Mouse (Mus musculus): ENCODE results near the gene Mrps12. TPM values are rescaled to one million over a fixed set of nuclear protein-coding genes. Genes with fewer than 3 reads are reported as not detected.

The Mrps12 gene
- polyA plus RNA-seq, 1 experiment from 2014 or later, result 126 TPM

DNA sequence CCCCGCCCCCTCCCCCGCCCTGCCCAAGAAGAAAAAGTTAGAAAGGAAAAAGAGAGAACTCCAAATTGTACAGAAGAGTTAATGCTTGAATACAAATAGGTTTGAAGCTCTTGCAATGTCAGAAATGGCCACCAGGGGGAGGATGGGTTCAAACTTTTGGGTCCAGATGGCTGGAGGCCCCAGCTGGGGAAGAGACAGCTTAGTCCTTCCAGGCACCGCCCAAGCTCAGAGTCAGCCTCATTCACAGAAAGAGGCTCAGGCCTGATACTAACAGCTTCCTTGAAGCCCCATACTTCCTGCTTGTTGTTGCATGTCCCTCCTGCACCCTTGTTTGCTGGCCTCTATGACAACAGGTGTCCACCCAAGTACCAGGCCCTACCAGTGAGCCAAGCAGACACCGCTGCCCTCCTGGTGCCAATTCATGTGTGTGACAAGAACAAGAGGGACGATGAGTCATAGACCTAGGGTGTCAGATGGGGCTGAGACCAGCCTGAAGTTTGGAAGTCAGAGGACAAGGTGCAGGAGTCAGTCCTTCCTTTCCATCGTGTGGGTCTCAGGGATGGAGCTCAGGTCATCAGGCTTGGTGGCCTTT is 38.5 kb upstream of the Mrps12 start:
- Histone ChIP-seq H3K36me3 (ENCODE audit: control insufficient read depth, insufficient read depth, low read length) (no peaks in the 10 kb centered on the region), H3K27me3 (ENCODE audit: control insufficient read depth, insufficient read depth, low read length) (no peaks in the 10 kb centered on the region), H3K4me1 (ENCODE audit: control insufficient read depth, insufficient read depth, low read length) (no peaks in the 10 kb centered on the region; the same call in 1 of the 2 replicates), H3K9me3 (ENCODE audit: control insufficient read depth, low read length) (no peaks in the 10 kb centered on the region), H3K9ac (replicated peaks; ENCODE audit: low read depth, low read length) (no peak overlapping the region), H3K4me2 (ENCODE audit: low read depth, low read length) (no peak overlapping the region), H3K27ac (ENCODE audit: low read depth, low read length) (no peak overlapping the region), H3K4me3 (ENCODE audit: low read depth, low read length) (no peak overlapping the region)
- ATAC-seq (ENCODE audit: low read depth), result peak; percentile 50; the same call in 1 of the 2 replicates
- 46% methylated on average over 6 of the region's 6 CpGs for WGBS

GRCm38 (mm10) chr7:28778825-28779224 is 37.2 kb upstream of the Mrps12 start:
- H3K4me1 ChIP-seq (ENCODE audit: control insufficient read depth, insufficient read depth, low read length), result no peaks in the 10 kb centered on the region; the same call in 1 of the 2 replicates
- WGBS, result 87% methylated on average over 9 of the region's 9 CpGs
- no peak overlapping the region for H3K9ac ChIP-seq (replicated peaks; ENCODE audit: low read depth, low read length)
- H3K4me2 ChIP-seq (ENCODE audit: low read depth, low read length), result no peak overlapping the region
- no peak for ATAC-seq (ENCODE audit: low read depth)
- no peaks in the 10 kb centered on the region; the same call in 1 of the 2 replicates for H3K36me3 ChIP-seq (ENCODE audit: control insufficient read depth, insufficient read depth, low read length)
- H3K27me3 ChIP-seq (ENCODE audit: control insufficient read depth, insufficient read depth, low read length), result no peaks in the 10 kb centered on the region
- H3K9me3 ChIP-seq (ENCODE audit: control insufficient read depth, low read length), result no peaks in the 10 kb centered on the region
- H3K27ac ChIP-seq (ENCODE audit: low read depth, low read length), result no peak overlapping the region
- no peak overlapping the region for H3K4me3 ChIP-seq (ENCODE audit: low read depth, low read length)

- WGBS, result 79% methylated on average over 7 of the region's 7 CpGs
- no peaks in the 10 kb centered on the region for H3K4me1 ChIP-seq (ENCODE audit: control insufficient read depth, insufficient read depth, low read length)
Observed at GRCm38 (mm10) chr7:28775129-28775528, 33.5 kb upstream of the Mrps12 start.

GRCm38 (mm10) chr7:28774164-28774563 is 32.5 kb upstream of the Mrps12 start:
- Histone ChIP-seq H3K4me2 (ENCODE audit: low read depth, low read length) (no peak overlapping the region), H3K27ac (ENCODE audit: low read depth, low read length) (peak overlapping the region; percentile 34), H3K9ac (replicated peaks; ENCODE audit: low read depth, low read length) (no peak overlapping the region), H3K4me3 (ENCODE audit: low read depth, low read length) (no peak overlapping the region), H3K9me3 (ENCODE audit: control insufficient read depth, low read length) (no peaks in the 10 kb centered on the region), H3K27me3 (ENCODE audit: control insufficient read depth, insufficient read depth, low read length) (no peaks in the 10 kb centered on the region), H3K4me1 (ENCODE audit: control insufficient read depth, insufficient read depth, low read length) (no peaks in the 10 kb centered on the region), H3K36me3 (ENCODE audit: control insufficient read depth, insufficient read depth, low read length) (peaks cover 4% of the 10 kb centered on the region)
- WGBS, result 40% methylated on average over 12 of the region's 12 CpGs
- 0 out of 2 replicates have a peak, but pooled peaks have one; percentile 28 for ATAC-seq (ENCODE audit: low read depth)

More at GRCm38 (mm10) chr7:28775129-28775528, 33.5 kb upstream of the Mrps12 start:
- ATAC-seq (ENCODE audit: low read depth), result peak; percentile 47; the same call in 1 of the 2 replicates
- no peak overlapping the region for H3K4me3 ChIP-seq (ENCODE audit: low read depth, low read length)
- H3K36me3 ChIP-seq (ENCODE audit: control insufficient read depth, insufficient read depth, low read length), result peaks cover 4% of the 10 kb centered on the region
- H3K27me3 ChIP-seq (ENCODE audit: control insufficient read depth, insufficient read depth, low read length), result no peaks in the 10 kb centered on the region
- H3K9me3 ChIP-seq (ENCODE audit: control insufficient read depth, low read length), result no peaks in the 10 kb centered on the region
- H3K9ac ChIP-seq (replicated peaks; ENCODE audit: low read depth, low read length), result no peak overlapping the region
- H3K4me2 ChIP-seq (ENCODE audit: low read depth, low read length), result no peak overlapping the region
- H3K27ac ChIP-seq (ENCODE audit: low read depth, low read length), result no peak overlapping the region

- no peaks in the 10 kb centered on the region for H3K27me3 ChIP-seq (ENCODE audit: control insufficient read depth, insufficient read depth, low read length)
- H3K36me3 ChIP-seq (ENCODE audit: control insufficient read depth, insufficient read depth, low read length), result peaks cover 4% of the 10 kb centered on the region
- no peaks in the 10 kb centered on the region for H3K4me1 ChIP-seq (ENCODE audit: control insufficient read depth, insufficient read depth, low read length)
- H3K27ac ChIP-seq (ENCODE audit: low read depth, low read length), result no peak overlapping the region
- 79% methylated on average over 3 of the region's 3 CpGs for WGBS
- H3K9ac ChIP-seq (replicated peaks; ENCODE audit: low read depth, low read length), result no peak overlapping the region
- no peak overlapping the region for H3K4me3 ChIP-seq (ENCODE audit: low read depth, low read length)
- H3K4me2 ChIP-seq (ENCODE audit: low read depth, low read length), result no peak overlapping the region
- H3K9me3 ChIP-seq (ENCODE audit: control insufficient read depth, low read length), result no peaks in the 10 kb centered on the region
- ATAC-seq (ENCODE audit: low read depth), result no peak
Observed at GRCm38 (mm10) chr7:28773163-28773562, 31.5 kb upstream of the Mrps12 start.

GRCm38 (mm10) chr7:28771867-28772266 is 30.2 kb upstream of the Mrps12 start:
- no peak overlapping the region for H3K27ac ChIP-seq (ENCODE audit: low read depth, low read length)
- H3K36me3 ChIP-seq (ENCODE audit: control insufficient read depth, insufficient read depth, low read length), result peaks cover 4% of the 10 kb centered on the region
- peaks cover 9% of the 10 kb centered on the region for H3K4me1 ChIP-seq (ENCODE audit: control insufficient read depth, insufficient read depth, low read length)
- WGBS, result 94% methylated on average over 11 of the region's 11 CpGs
- H3K9ac ChIP-seq (replicated peaks; ENCODE audit: low read depth, low read length), result no peak overlapping the region
- no peaks in the 10 kb centered on the region for H3K9me3 ChIP-seq (ENCODE audit: control insufficient read depth, low read length)
- no peaks in the 10 kb centered on the region for H3K27me3 ChIP-seq (ENCODE audit: control insufficient read depth, insufficient read depth, low read length)
- no peak overlapping the region for H3K4me3 ChIP-seq (ENCODE audit: low read depth, low read length)
- no peak for ATAC-seq (ENCODE audit: low read depth)
- H3K4me2 ChIP-seq (ENCODE audit: low read depth, low read length), result no peak overlapping the region

GRCm38 (mm10) chr7:28770309-28770708 is 28.7 kb upstream of the Mrps12 start:
- no peaks in the 10 kb centered on the region for H3K27me3 ChIP-seq (ENCODE audit: control insufficient read depth, insufficient read depth, low read length)

GRCm38 (mm10) chr7:28769414-28769958 is 27.9 kb upstream of the Mrps12 start:
- Histone ChIP-seq H3K36me3 (ENCODE audit: control insufficient read depth, insufficient read depth, low read length) (peaks cover 4% of the 10 kb centered on the region), H3K4me2 (ENCODE audit: low read depth, low read length) (no peak overlapping the region), H3K4me3 (ENCODE audit: low read depth, low read length) (no peak overlapping the region), H3K9me3 (ENCODE audit: control insufficient read depth, low read length) (no peaks in the 10 kb centered on the region), H3K4me1 (ENCODE audit: control insufficient read depth, insufficient read depth, low read length) (peaks cover 14% of the 10 kb centered on the region), H3K27me3 (ENCODE audit: control insufficient read depth, insufficient read depth, low read length) (no peaks in the 10 kb centered on the region), H3K9ac (replicated peaks; ENCODE audit: low read depth, low read length) (no peak overlapping the region), H3K27ac (ENCODE audit: low read depth, low read length) (no peak overlapping the region)
- WGBS, result 95% methylated on average over 9 of the region's 9 CpGs
- no peak for ATAC-seq (ENCODE audit: low read depth)

More at GRCm38 (mm10) chr7:28770309-28770708, 28.7 kb upstream of the Mrps12 start:
- H3K36me3 ChIP-seq (ENCODE audit: control insufficient read depth, insufficient read depth, low read length), result peaks cover 4% of the 10 kb centered on the region
- no peak for ATAC-seq (ENCODE audit: low read depth)
- peaks cover 13% of the 10 kb centered on the region for H3K4me1 ChIP-seq (ENCODE audit: control insufficient read depth, insufficient read depth, low read length)
- no peak overlapping the region for H3K9ac ChIP-seq (replicated peaks; ENCODE audit: low read depth, low read length)
- WGBS, result 96% methylated on average over 3 of the region's 3 CpGs
- no peak overlapping the region for H3K4me2 ChIP-seq (ENCODE audit: low read depth, low read length)
- H3K9me3 ChIP-seq (ENCODE audit: control insufficient read depth, low read length), result no peaks in the 10 kb centered on the region
- H3K27ac ChIP-seq (ENCODE audit: low read depth, low read length), result no peak overlapping the region
- H3K4me3 ChIP-seq (ENCODE audit: low read depth, low read length), result no peak overlapping the region

DNA sequence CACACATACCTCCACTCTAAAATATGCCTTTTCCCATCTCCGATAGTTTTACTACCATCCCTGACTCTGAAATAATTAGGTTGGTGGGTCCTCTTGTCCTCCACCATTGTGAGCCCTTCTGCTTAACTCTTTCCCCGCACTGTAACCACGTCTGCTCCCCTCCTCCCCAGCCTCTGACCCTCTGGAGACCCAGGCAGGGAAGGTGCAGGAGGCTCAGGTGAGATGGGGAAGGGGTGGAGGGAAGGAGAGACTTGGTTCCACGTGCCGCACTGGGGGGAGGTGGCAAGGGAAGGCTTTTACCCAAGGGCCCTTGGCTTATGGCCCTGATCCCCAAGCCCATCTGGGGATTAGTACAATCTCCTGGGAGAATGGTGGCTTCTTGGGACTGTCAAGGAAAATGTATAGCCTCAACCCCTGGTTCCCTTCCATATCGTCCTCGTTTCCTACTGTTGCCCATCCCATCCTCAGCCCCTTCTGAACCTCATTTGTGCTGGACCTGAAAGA is 25.9 kb upstream of the Mrps12 start, which contains the start of gene Nfkbib:
Gene Nfkbib (minus strand): TSS at position 51 of the 504 bp plus-strand sequence.
- Histone ChIP-seq H3K9ac (replicated peaks; ENCODE audit: low read depth, low read length) (peak within 1 kb of the TSS; percentile 77), H3K27me3 (ENCODE audit: control insufficient read depth, insufficient read depth, low read length) (no peaks in the 10 kb centered on the region), H3K9me3 (ENCODE audit: control insufficient read depth, low read length) (no peaks in the 10 kb centered on the region), H3K4me3 (ENCODE audit: low read depth, low read length) (peak within 1 kb of the TSS; percentile 58), H3K4me1 (ENCODE audit: control insufficient read depth, insufficient read depth, low read length) (peaks cover 14% of the 10 kb centered on the region), H3K36me3 (ENCODE audit: control insufficient read depth, insufficient read depth, low read length) (peaks cover 3% of the 10 kb centered on the region; the same call in 1 of the 2 replicates), H3K27ac (ENCODE audit: low read depth, low read length) (no peak within 1 kb of the TSS), H3K4me2 (ENCODE audit: low read depth, low read length) (peak within 1 kb of the TSS; percentile 71)
- no peak for ATAC-seq (ENCODE audit: low read depth)
- 70% methylated on average over 7 of the region's 7 CpGs for WGBS

Measured in neural tube, embryonic 14.5 days (tissue).